Mouse (Mus musculus): ENCODE data around the gene Lect2.

GRCm38 (mm10) chr13:56526871-56527270 lies 21.4 kb downstream of the Lect2 start:
- TF ChIP-seq POLR2A (IDR thresholded peaks at IDR 0.05; ENCODE audit: control insufficient read depth, low read depth, low read length), result no peak
- no peak for TF ChIP-seq CTCF (IDR thresholded peaks at IDR 0.05; ENCODE audit: control insufficient read depth, insufficient read depth, insufficient replicate concordance, low read depth, low read length)
